Mouse (Mus musculus) megakaryocyte, embryonic 14.5 days (primary cell): ENCODE measurements around the gene Yif1a. TPM values are rescaled to one million over a fixed set of nuclear protein-coding genes. Genes with fewer than 3 reads are reported as not detected.

Experiments
- H3K27me3 ChIP-seq: replicated peaks from 2 replicates; pipeline ENCODE3; 2012; ENCODE audit warnings: inconsistent platforms
- H3K36me3 ChIP-seq: replicated peaks from 2 replicates; pipeline ENCODE3; 2012; ENCODE audit warnings: low read length, inconsistent platforms, mixed read lengths
- H3K4me1 ChIP-seq: 2 replicates; pipeline ENCODE4 v1.6.1; 2012; ENCODE audit warnings: inconsistent platforms
- H3K4me3 ChIP-seq: replicated peaks from 2 replicates; pipeline ENCODE3; 2012; ENCODE audit warnings: moderate library complexity, mild to moderate bottlenecking, inconsistent platforms
- H3K9me3 ChIP-seq: 2 replicates; pipeline ENCODE4 v1.6.1; 2012; ENCODE audit warnings: inconsistent platforms
- FLI1 ChIP-seq: IDR thresholded peaks from 2 replicates; pipeline ENCODE4 v1.6.1; 2012; ENCODE audit warnings: low read length, inconsistent platforms, mixed read lengths
- GATA1 ChIP-seq: IDR thresholded peaks from 3 replicates; pipeline ENCODE4 v1.6.1; 2012; ENCODE audit warnings: mixed read lengths, low read length, inconsistent platforms, borderline replicate concordance
- polyA plus RNA-seq: library from polyadenylated mRNA; stranded (reverse); fragments of >175 nt; gene quantifications from 2 replicates; pipeline ENCODE4 v1.2.3, GENCODE M21; 2012; ENCODE audit warnings: low replicate concordance; ENCODE audit not compliant: insufficient read depth

Yif1a gene
- polyA plus RNA-seq, 1 experiment = 25.6 TPM

- H3K27me3 ChIP-seq = peaks cover 67% of the 10 kb centered on the region
- no peaks in the 10 kb centered on the region for H3K36me3 ChIP-seq
- no peak for TF ChIP-seq GATA1
- no peak for TF ChIP-seq FLI1
- H3K4me3 ChIP-seq = no peak overlapping the region
- peaks cover 53% of the 10 kb centered on the region for H3K4me1 ChIP-seq
- no peaks in the 10 kb centered on the region for H3K9me3 ChIP-seq
Observed at GRCm38 (mm10) chr19:5071077-5071476, 17.3 kb upstream of the Yif1a start.

- TF ChIP-seq GATA1 (no peak), FLI1 (no peak)
- Histone ChIP-seq H3K27me3 (peaks cover 73% of the 10 kb centered on the region), H3K9me3 (peaks cover 5% of the 10 kb centered on the region), H3K4me1 (peaks cover 52% of the 10 kb centered on the region), H3K36me3 (no peaks in the 10 kb centered on the region), H3K4me3 (peak overlapping the region; percentile 92)
Observed at GRCm38 (mm10) chr19:5071545-5072369, 16.6 kb upstream of the Yif1a start.

GRCm38 (mm10) chr19:5072389-5073019 is 15.8 kb upstream of the Yif1a start:
- Histone ChIP-seq H3K4me1 (peaks cover 44% of the 10 kb centered on the region), H3K36me3 (no peaks in the 10 kb centered on the region)
- TF ChIP-seq GATA1 = no peak
- no peak for TF ChIP-seq FLI1

GRCm38 (mm10) chr19:5073028-5073427 is 15.3 kb upstream of the Yif1a start:
- Histone ChIP-seq H3K4me1 (peaks cover 39% of the 10 kb centered on the region), H3K9me3 (peaks cover 5% of the 10 kb centered on the region), H3K27me3 (peaks cover 61% of the 10 kb centered on the region), H3K36me3 (no peaks in the 10 kb centered on the region), H3K4me3 (peak overlapping the region; percentile 92)
- TF ChIP-seq GATA1 = no peak
- TF ChIP-seq FLI1 = no peak

More at GRCm38 (mm10) chr19:5072389-5073019, 15.8 kb upstream of the Yif1a start:
- Histone ChIP-seq H3K27me3 (peaks cover 65% of the 10 kb centered on the region), H3K9me3 (peaks cover 5% of the 10 kb centered on the region), H3K4me3 (peak overlapping the region; percentile 92)

- Histone ChIP-seq H3K4me1 (peaks cover 34% of the 10 kb centered on the region), H3K36me3 (no peaks in the 10 kb centered on the region), H3K9me3 (peaks cover 5% of the 10 kb centered on the region), H3K4me3 (no peak overlapping the region), H3K27me3 (peaks cover 60% of the 10 kb centered on the region)
- TF ChIP-seq GATA1 (no peak), FLI1 (no peak)
Observed at GRCm38 (mm10) chr19:5073518-5073917, 14.8 kb upstream of the Yif1a start.

- no peaks in the 10 kb centered on the region for H3K36me3 ChIP-seq
- no peak overlapping the region for H3K4me3 ChIP-seq
- peaks cover 5% of the 10 kb centered on the region for H3K9me3 ChIP-seq
- peaks cover 65% of the 10 kb centered on the region for H3K27me3 ChIP-seq
- H3K4me1 ChIP-seq = peaks cover 10% of the 10 kb centered on the region; the same call in 1 of the 2 replicates
- TF ChIP-seq GATA1 = no peak
- no peak for TF ChIP-seq FLI1
Observed at GRCm38 (mm10) chr19:5079279-5079678, 9.1 kb upstream of the Yif1a start.

GRCm38 (mm10) chr19:5082005-5082404 is 6.3 kb upstream of the Yif1a start:
- Histone ChIP-seq H3K36me3 (no peaks in the 10 kb centered on the region), H3K27me3 (peaks cover 71% of the 10 kb centered on the region), H3K4me3 (no peak overlapping the region), H3K9me3 (no peaks in the 10 kb centered on the region), H3K4me1 (peaks cover 21% of the 10 kb centered on the region)
- TF ChIP-seq GATA1 (no peak), FLI1 (no peak)

GRCm38 (mm10) chr19:5082596-5082995 is 5.7 kb upstream of the Yif1a start:
- Histone ChIP-seq H3K36me3 (no peaks in the 10 kb centered on the region), H3K9me3 (no peaks in the 10 kb centered on the region), H3K4me1 (peaks cover 27% of the 10 kb centered on the region), H3K27me3 (peaks cover 71% of the 10 kb centered on the region), H3K4me3 (peak overlapping the region; percentile 59)
- TF ChIP-seq GATA1 = no peak
- no peak for TF ChIP-seq FLI1

GRCm38 (mm10) chr19:5083961-5084833 is 4.1 kb upstream of the Yif1a start:
- Histone ChIP-seq H3K9me3 (no peaks in the 10 kb centered on the region), H3K27me3 (peaks cover 66% of the 10 kb centered on the region), H3K36me3 (no peaks in the 10 kb centered on the region), H3K4me1 (peaks cover 38% of the 10 kb centered on the region), H3K4me3 (no peak overlapping the region)
- TF ChIP-seq FLI1 = no peak
- no peak for TF ChIP-seq GATA1
